Mouse (Mus musculus) monocyte, adult 2 months (primary cell): Measurements from ENCODE around the gene Esm1.
"Not testable (repeated sequence)": the region's sequence is repeated elsewhere in the genome, so short reads cannot be mapped to it uniquely, and the experiment has no call there.

Source experiments
- DNase-seq, 2 experiments: peaks; one replicate each; pipeline ENCODE4 v3.0.0; 2022; ENCODE audit warnings: low spot score in 2 of 2, low read depth in 1 of 2

Gene Esm1

GRCm38 (mm10) chr13:113227666-113228463, 18.4 kb downstream of the Esm1 start:
- no peak for DNase-seq

GRCm38 (mm10) chr13:113242129-113242528, 32.7 kb downstream of the Esm1 start:
- DNase-seq, result no peak

GRCm38 (mm10) chr13:113245025-113245424, 35.6 kb downstream of the Esm1 start:
- no peak for DNase-seq

- DNase-seq, result not testable (repeated sequence)
These were observed 43.1 kb downstream of the Esm1 start for GRCm38 (mm10) chr13:113252580-113252979.

GRCm38 (mm10) chr13:113256766-113257165, 47.3 kb downstream of the Esm1 start:
- no peak for DNase-seq

GRCm38 (mm10) chr13:113257190-113257589, 47.7 kb downstream of the Esm1 start:
- no peak for DNase-seq

GRCm38 (mm10) chr13:113259237-113259636, 49.8 kb downstream of the Esm1 start:
- no peak for DNase-seq

GRCm38 (mm10) chr13:113262822-113263221, 53.4 kb downstream of the Esm1 start:
- DNase-seq, result no peak

- no peak for DNase-seq
These were observed 55.8 kb downstream of the Esm1 start for GRCm38 (mm10) chr13:113265257-113265656.

GRCm38 (mm10) chr13:113266495-113266951, 57.1 kb downstream of the Esm1 start:
- DNase-seq, result no peak

- peak in 1 of 2 experiments; percentile 4 for DNase-seq
These were observed 57.7 kb downstream of the Esm1 start for GRCm38 (mm10) chr13:113267204-113267603.
